Mouse (Mus musculus) stomach, postnatal 0 days (tissue): Measurements from ENCODE around the gene Mob3a. TPM values are rescaled to one million over a fixed set of nuclear protein-coding genes. Genes with fewer than 3 reads are reported as not detected.

ENCODE experiments used
- ATAC-seq: fragments of 200-750 bp; cut with Nextera tagmentation; 2 replicates; pipeline ENCODE4 v1.8.0; 2017; ENCODE audit not compliant: low FRiP score, low TSS enrichment
- DNase-seq: peaks from one replicate; pipeline ENCODE4 v3.0.0-alpha.2; 2016; ENCODE audit warnings: low spot score
- H3K27ac ChIP-seq: fragments of 300-500 bp; sonication (generic); replicated peaks from 2 replicates; pipeline ENCODE4 v1.5.1; 2014; ENCODE audit warnings: mild to moderate bottlenecking, control low read depth
- H3K27me3 ChIP-seq: fragments of 300-500 bp; sonication (generic); 2 replicates; pipeline ENCODE4 v1.6.1; 2014; ENCODE audit warnings: low read length; ENCODE audit not compliant: control insufficient read depth, insufficient read depth
- H3K36me3 ChIP-seq: fragments of 300-500 bp; sonication (generic); 2 replicates; pipeline ENCODE4 v1.6.1; 2014; ENCODE audit warnings: low read length, mixed read lengths; ENCODE audit not compliant: control insufficient read depth, insufficient read depth
- H3K4me1 ChIP-seq: fragments of 300-500 bp; sonication (generic); replicated peaks from 2 replicates; pipeline ENCODE4 v1.6.1; 2014; ENCODE audit warnings: antibody characterized with exemption; ENCODE audit not compliant: control insufficient read depth, insufficient read depth
- H3K4me2 ChIP-seq: fragments of 300-500 bp; sonication (generic); replicated peaks from 2 replicates; pipeline ENCODE4 v1.6.1; 2014; ENCODE audit warnings: low read depth, mild to moderate bottlenecking, control low read depth, moderate library complexity
- H3K4me3 ChIP-seq: fragments of 300-500 bp; sonication (generic); 2 replicates; pipeline ENCODE4 v1.5.1; 2014; ENCODE audit warnings: low read depth, low read length, control low read depth
- H3K9ac ChIP-seq: fragments of 300-500 bp; sonication (generic); 2 replicates; pipeline ENCODE4 v1.6.1; 2014; ENCODE audit warnings: mild to moderate bottlenecking, low read length, control low read depth, mixed read lengths
- H3K9me3 ChIP-seq: fragments of 300-500 bp; sonication (generic); 2 replicates; pipeline ENCODE4 v1.6.1; 2016; ENCODE audit warnings: low read length; ENCODE audit not compliant: control insufficient read depth
- CTCF ChIP-seq: IDR thresholded peaks from 2 replicates; pipeline ENCODE4 v1.5.1; 2016; ENCODE audit warnings: antibody characterized with exemption, low read depth, mild to moderate bottlenecking, moderate library complexity
- EP300 ChIP-seq: optimal IDR thresholded peaks from 2 replicates; pipeline ENCODE3; 2016; ENCODE audit warnings: antibody characterized with exemption
- WGBS: fragments of 180-500 bp; shearing (Covaris S2); extraction: QIAGEN DNeasy Blood & Tissue Kit; methylation state at CpG from one replicate; pipeline ENCODE4 v1.1.7; 2014; 5-methylcytosine and 5-hydroxymethylcytosine counted together
- polyA plus RNA-seq: library from polyadenylated mRNA; unstranded; fragments of >200 nt; fragmentation: Nextera tagmentation; extraction: Ambion mirVana; gene quantifications from 2 replicates; pipeline ENCODE4 v1.2.1, GENCODE M21; 2015

The Mob3a gene
- polyA plus RNA-seq, 1 experiment from 2014 or later: 23.9 TPM

GRCm38 (mm10) chr10:80742180-80742978 lies 40.6 kb upstream of the Mob3a start, which contains the start of gene Ap3d1:
Gene Ap3d1, minus strand, starts transcription at chr10:80742264.
- TF ChIP-seq EP300 (no peak), CTCF (peak; percentile 49)
- H3K4me3 ChIP-seq: peak within 1 kb of the TSS; percentile 99
- no peaks in the 10 kb centered on the region for H3K9me3 ChIP-seq
- H3K27ac ChIP-seq: peak within 1 kb of the TSS; percentile 88
- DNase-seq (peak; percentile 97), ATAC-seq (peak; percentile 99)
- no peaks in the 10 kb centered on the region; the same call in 1 of the 2 replicates for H3K36me3 ChIP-seq
- H3K4me1 ChIP-seq: peaks cover 10% of the 10 kb centered on the region; the same call in 1 of the 2 replicates
- H3K27me3 ChIP-seq: no peaks in the 10 kb centered on the region
- peak within 1 kb of the TSS; percentile 97 for H3K9ac ChIP-seq
- peak within 1 kb of the TSS; percentile 90 for H3K4me2 ChIP-seq
- 2% methylated on average over 25 of the region's 25 CpGs for WGBS

DNA sequence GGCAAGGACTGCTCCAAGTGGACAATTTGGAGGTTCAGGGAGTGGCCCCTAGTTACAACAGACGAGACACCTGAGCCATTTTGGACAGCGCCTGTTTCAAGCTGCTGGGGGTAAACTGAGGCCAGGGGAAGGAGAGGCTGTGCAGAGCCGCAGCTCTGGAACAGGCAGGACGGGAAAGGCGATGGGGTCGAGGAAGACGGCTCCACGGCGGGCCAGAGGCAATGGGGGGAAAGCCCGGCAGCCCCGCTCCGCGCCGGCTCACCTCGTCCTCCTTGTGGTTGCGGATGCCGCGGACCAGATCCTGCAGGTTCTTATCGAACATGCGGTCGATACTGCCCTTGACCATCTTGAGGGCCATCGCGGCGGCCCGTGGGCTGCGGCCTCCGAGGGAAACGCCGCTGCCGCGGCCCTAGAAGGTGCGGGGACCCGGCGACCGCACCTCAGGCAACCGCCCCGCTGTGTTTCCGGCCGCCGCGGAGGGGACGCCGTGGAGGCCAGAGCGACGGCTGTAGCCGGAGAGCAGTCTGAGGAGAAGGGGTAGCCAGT lies 39.9 kb upstream of the Mob3a start:
- peaks cover 10% of the 10 kb centered on the region; the same call in 1 of the 2 replicates for H3K4me1 ChIP-seq
- H3K36me3 ChIP-seq: no peaks in the 10 kb centered on the region; the same call in 1 of the 2 replicates
- no peaks in the 10 kb centered on the region for H3K9me3 ChIP-seq
- H3K9ac ChIP-seq: peak overlapping the region; percentile 97
- 0% methylated on average over 46 of the region's 46 CpGs for WGBS
- ATAC-seq: no peak
- H3K4me2 ChIP-seq: peak overlapping the region; percentile 90
- TF ChIP-seq CTCF: peak; percentile 8; the same call in 1 of the 2 replicates
- no peak for TF ChIP-seq EP300
- H3K27me3 ChIP-seq: no peaks in the 10 kb centered on the region
- peak overlapping the region; percentile 88 for H3K27ac ChIP-seq
- no peak for DNase-seq
- peak overlapping the region; percentile 99 for H3K4me3 ChIP-seq

DNA sequence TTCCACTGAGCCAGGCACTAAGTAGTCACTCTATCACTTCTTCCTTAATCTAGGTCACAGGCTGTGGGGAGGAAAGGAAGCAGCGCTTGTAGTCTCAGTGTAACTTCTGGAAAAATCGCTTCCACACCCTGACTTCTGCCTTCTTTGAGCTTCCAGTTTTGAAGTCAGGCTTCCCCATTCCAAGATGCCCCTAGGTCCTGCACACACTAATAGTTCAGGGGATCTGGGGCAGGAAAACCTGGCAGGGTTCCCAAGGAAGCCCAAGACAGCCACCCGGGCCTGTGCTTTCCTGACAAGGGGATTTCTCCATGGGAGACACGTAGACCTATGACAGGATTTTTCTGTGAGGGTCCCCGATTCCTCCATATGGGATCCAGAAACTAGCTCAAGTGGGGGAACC lies 39.4 kb upstream of the Mob3a start:
- 8% methylated on average over 5 of the region's 5 CpGs for WGBS

GRCm38 (mm10) chr10:80738657-80739056 lies 36.9 kb upstream of the Mob3a start:
- Histone ChIP-seq H3K27me3 (no peaks in the 10 kb centered on the region), H3K27ac (no peak overlapping the region), H3K9ac (no peak overlapping the region), H3K36me3 (no peaks in the 10 kb centered on the region; the same call in 1 of the 2 replicates), H3K9me3 (no peaks in the 10 kb centered on the region), H3K4me3 (no peak overlapping the region), H3K4me2 (no peak overlapping the region), H3K4me1 (peaks cover 10% of the 10 kb centered on the region; the same call in 1 of the 2 replicates)
- no peak for ATAC-seq
- no peak for DNase-seq
- WGBS: 67% methylated on average over 1 of the region's 1 CpGs
- peak; percentile 48 for TF ChIP-seq CTCF
- TF ChIP-seq EP300: no peak

More for the DNA sequence above, 39.4 kb upstream of the Mob3a start:
- H3K9ac ChIP-seq: peak overlapping the region; percentile 97
- no peaks in the 10 kb centered on the region; the same call in 1 of the 2 replicates for H3K36me3 ChIP-seq
- peak overlapping the region; percentile 99 for H3K4me3 ChIP-seq
- ATAC-seq (no peak), DNase-seq (no peak)
- H3K4me1 ChIP-seq: peaks cover 10% of the 10 kb centered on the region; the same call in 1 of the 2 replicates
- peak overlapping the region; percentile 88 for H3K27ac ChIP-seq
- TF ChIP-seq CTCF (no peak), EP300 (no peak)
- peak overlapping the region; percentile 90 for H3K4me2 ChIP-seq
- H3K27me3 ChIP-seq: no peaks in the 10 kb centered on the region
- no peaks in the 10 kb centered on the region for H3K9me3 ChIP-seq

GRCm38 (mm10) chr10:80736731-80737130 lies 35.0 kb upstream of the Mob3a start:
- H3K9ac ChIP-seq: 0 out of 2 replicates have a peak overlapping the region, but pooled peaks have one; percentile 4
- no peak for DNase-seq
- H3K4me3 ChIP-seq: no peak overlapping the region
- WGBS: 40% methylated on average over 5 of the region's 5 CpGs
- no peaks in the 10 kb centered on the region for H3K9me3 ChIP-seq
- H3K27ac ChIP-seq: 0 out of 2 replicates have a peak overlapping the region, but pooled peaks have one; percentile 24
- H3K4me2 ChIP-seq: no peak overlapping the region
- H3K4me1 ChIP-seq: peaks cover 10% of the 10 kb centered on the region; the same call in 1 of the 2 replicates
- TF ChIP-seq CTCF (no peak), EP300 (no peak)
- H3K27me3 ChIP-seq: no peaks in the 10 kb centered on the region
- H3K36me3 ChIP-seq: peaks cover 3% of the 10 kb centered on the region; the same call in 1 of the 2 replicates
- no peak for ATAC-seq
